In the genomic region with DNA sequence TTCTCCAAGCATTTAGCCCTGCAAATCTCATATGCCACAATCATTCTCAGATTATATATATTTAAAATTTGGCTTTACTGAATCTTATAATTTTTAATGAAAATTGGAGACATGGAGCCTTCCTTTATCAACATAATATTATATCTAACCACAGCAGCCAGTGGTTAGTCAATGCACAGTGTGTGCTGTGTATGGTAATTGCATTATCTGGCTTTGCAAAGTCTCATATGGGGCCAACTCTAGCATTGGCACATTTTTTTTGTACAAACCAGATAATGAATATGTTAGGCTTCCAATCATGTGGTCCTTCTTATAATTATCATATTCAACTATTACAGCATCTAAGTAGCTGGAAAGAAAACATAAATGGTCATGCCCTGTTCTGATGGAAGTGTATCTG, we compare ENCODE assay signal across 21 mouse cellular contexts.
DNase-seq lines count a peak whose midpoint lies in the region; ATAC-seq and TF ChIP-seq lines count a peak whose summit lies in the region.
"Had no signal": no experiment of that assay in that cellular context is flagged by ENCODE, and none has a peak within 500 bp of the region (broad histone marks: within the 10 kb centered on the region; RNA-seq: fewer than 3 reads in every experiment).

No protein-coding gene starts in this region.

- ATAC-seq in embryonic facial prominence, embryonic 13.5 days (ENCODE audit: insufficient number of reproducible peaks, insufficient read depth, low FRiP score, low TSS enrichment, low read depth): peak; percentile 64; the same call in 1 of the 2 replicates
- ATAC-seq in embryonic facial prominence, embryonic 14.5 days (ENCODE audit: low read depth): peak; percentile 47; the same call in 1 of the 2 replicates
- peak; percentile 69 for ATAC-seq in embryonic facial prominence, embryonic 15.5 days (ENCODE audit: insufficient number of reproducible peaks, low FRiP score, low TSS enrichment, low read depth)
- ATAC-seq in forebrain, postnatal 0 days: no peak
- ATAC-seq: activated CD4-positive, CD25-positive, alpha-beta regulatory T cell, adult 4 months; CD4-positive, CD25-positive, alpha-beta regulatory T cell, adult 4 months; Patski had no signal

- no peaks in the 10 kb centered on the region for H3K9me3 ChIP-seq in embryonic facial prominence, embryonic 13.5 days
- H3K9me3 ChIP-seq in embryonic facial prominence, embryonic 10.5 days: no peaks in the 10 kb centered on the region
- no peaks in the 10 kb centered on the region for H3K9me3 ChIP-seq in embryonic facial prominence, embryonic 14.5 days (ENCODE audit: control insufficient read depth, low read length)
- no peaks in the 10 kb centered on the region for H3K9me3 ChIP-seq in embryonic facial prominence, embryonic 15.5 days (replicated peaks)
- H3K9me3 ChIP-seq in forebrain, postnatal 0 days (ENCODE audit: low read length): no peaks in the 10 kb centered on the region
- H3K9me3 ChIP-seq: G1E had no signal

- no peak for DNase-seq in embryonic facial prominence, embryonic 10.5 days (ENCODE audit: low spot score)
- DNase-seq in embryonic facial prominence, embryonic 14.5 days (ENCODE audit: low spot score): peak; percentile 48
- no peak for DNase-seq in forebrain, postnatal 0 days
- DNase-seq in urinary bladder, postnatal 4 days (ENCODE audit: low spot score in 2 of 2): no peak
- DNase-seq: adrenal gland, adult 2 months; adrenal gland, adult 8-10 months; adrenal gland, postnatal 10 days; adrenal gland, postnatal 14 days; adrenal gland, postnatal 25 days; adrenal gland, postnatal 36 days; B cell, adult 2 months; cerebellum, adult 11 months; cerebellum, adult 11-12 months; cerebellum, adult 18-20 months had no signal

- H3K36me3 ChIP-seq in embryonic facial prominence, embryonic 13.5 days: no peaks in the 10 kb centered on the region
- H3K36me3 ChIP-seq in embryonic facial prominence, embryonic 10.5 days (replicated peaks): no peaks in the 10 kb centered on the region
- no peaks in the 10 kb centered on the region for H3K36me3 ChIP-seq in embryonic facial prominence, embryonic 14.5 days (ENCODE audit: control insufficient read depth, insufficient read depth, low read length)
- no peaks in the 10 kb centered on the region for H3K36me3 ChIP-seq in embryonic facial prominence, embryonic 15.5 days
- no peaks in the 10 kb centered on the region for H3K36me3 ChIP-seq in forebrain, postnatal 0 days (ENCODE audit: insufficient read depth)
- H3K36me3 ChIP-seq: G1E had no signal

- H3K27ac ChIP-seq in embryonic facial prominence, embryonic 13.5 days: no peak overlapping the region
- H3K27ac ChIP-seq in embryonic facial prominence, embryonic 10.5 days (replicated peaks): no peak overlapping the region
- H3K27ac ChIP-seq in embryonic facial prominence, embryonic 14.5 days (replicated peaks; ENCODE audit: low read depth, low read length): no peak overlapping the region
- no peak overlapping the region for H3K27ac ChIP-seq in embryonic facial prominence, embryonic 15.5 days (replicated peaks)
- no peak overlapping the region for H3K27ac ChIP-seq in forebrain, postnatal 0 days (ENCODE audit: low read depth, low read length)

- H3K9ac ChIP-seq in embryonic facial prominence, embryonic 13.5 days: no peak overlapping the region
- H3K9ac ChIP-seq in embryonic facial prominence, embryonic 14.5 days (ENCODE audit: low read depth, low read length): no peak overlapping the region
- no peak overlapping the region for H3K9ac ChIP-seq in embryonic facial prominence, embryonic 15.5 days
- H3K9ac ChIP-seq in forebrain, postnatal 0 days: no peak overlapping the region

- H3K4me3 ChIP-seq in embryonic facial prominence, embryonic 13.5 days: no peak overlapping the region
- no peak overlapping the region for H3K4me3 ChIP-seq in embryonic facial prominence, embryonic 10.5 days
- H3K4me3 ChIP-seq in embryonic facial prominence, embryonic 14.5 days (ENCODE audit: low read depth, low read length): no peak overlapping the region
- H3K4me3 ChIP-seq in embryonic facial prominence, embryonic 15.5 days (replicated peaks): no peak overlapping the region
- no peak overlapping the region for H3K4me3 ChIP-seq in forebrain, postnatal 0 days (ENCODE audit: low read depth, low read length)

- no peak for TF ChIP-seq CTCF in forebrain, postnatal 0 days (IDR thresholded peaks at IDR 0.05; ENCODE audit: low read depth)

- no peaks in the 10 kb centered on the region for H3K27me3 ChIP-seq in embryonic facial prominence, embryonic 13.5 days
- no peaks in the 10 kb centered on the region for H3K27me3 ChIP-seq in embryonic facial prominence, embryonic 10.5 days (replicated peaks; ENCODE audit: low read depth, poor library complexity, severe bottlenecking)
- no peaks in the 10 kb centered on the region for H3K27me3 ChIP-seq in embryonic facial prominence, embryonic 14.5 days (replicated peaks; ENCODE audit: control insufficient read depth, insufficient read depth, low read length)
- H3K27me3 ChIP-seq in embryonic facial prominence, embryonic 15.5 days: no peaks in the 10 kb centered on the region
- H3K27me3 ChIP-seq in forebrain, postnatal 0 days (ENCODE audit: insufficient read depth, low read length): no peaks in the 10 kb centered on the region
- H3K27me3 ChIP-seq: CH12.LX, Patski had no signal

- no peak overlapping the region for H3K4me2 ChIP-seq in embryonic facial prominence, embryonic 13.5 days
- H3K4me2 ChIP-seq in embryonic facial prominence, embryonic 14.5 days (ENCODE audit: low read depth, low read length): no peak overlapping the region
- H3K4me2 ChIP-seq in embryonic facial prominence, embryonic 15.5 days (replicated peaks): no peak overlapping the region
- H3K4me2 ChIP-seq in forebrain, postnatal 0 days (ENCODE audit: low read depth): no peak overlapping the region

- H3K4me1 ChIP-seq in embryonic facial prominence, embryonic 13.5 days: no peaks in the 10 kb centered on the region
- no peaks in the 10 kb centered on the region for H3K4me1 ChIP-seq in embryonic facial prominence, embryonic 10.5 days
- H3K4me1 ChIP-seq in embryonic facial prominence, embryonic 14.5 days (ENCODE audit: control insufficient read depth, insufficient read depth, low read length): no peaks in the 10 kb centered on the region
- H3K4me1 ChIP-seq in embryonic facial prominence, embryonic 15.5 days: no peaks in the 10 kb centered on the region
- no peaks in the 10 kb centered on the region for H3K4me1 ChIP-seq in forebrain, postnatal 0 days (ENCODE audit: insufficient read depth)
